Mouse (Mus musculus) heart, embryonic 11.5 days (tissue): ENCODE measurements around the gene Mgll. TPM values are rescaled to one million over a fixed set of nuclear protein-coding genes. Genes with fewer than 3 reads are reported as not detected.
A peak's percentile ranks its signal among the peaks of the same experiment; 100 is the strongest.

Experiments
- ATAC-seq: fragments of 200-750 bp; cut with Nextera tagmentation; replicated peaks from 2 replicates; pipeline ENCODE4 v1.8.0; 2017; ENCODE audit warnings: moderate library complexity; ENCODE audit not compliant: insufficient number of reproducible peaks, low FRiP score, low TSS enrichment
- H3K27ac ChIP-seq: fragments of 300-500 bp; sonication (generic); 2 replicates; pipeline ENCODE4 v1.5.1; 2014; ENCODE audit warnings: mild to moderate bottlenecking, low read depth, low read length
- H3K27me3 ChIP-seq: fragments of 300-500 bp; sonication (generic); 2 replicates; pipeline ENCODE4 v1.6.1; 2014; ENCODE audit warnings: mild to moderate bottlenecking, low read length, mixed read lengths; ENCODE audit not compliant: control insufficient read depth, insufficient read depth
- H3K36me3 ChIP-seq: fragments of 300-500 bp; sonication (generic); 2 replicates; pipeline ENCODE4 v1.6.1; 2014; ENCODE audit warnings: mild to moderate bottlenecking, low read length, moderate library complexity, mixed read lengths; ENCODE audit not compliant: control insufficient read depth, insufficient read depth
- H3K4me1 ChIP-seq: fragments of 300-500 bp; sonication (generic); 2 replicates; pipeline ENCODE4 v1.6.1; 2014; ENCODE audit warnings: low read length; ENCODE audit not compliant: control insufficient read depth, insufficient read depth
- H3K4me2 ChIP-seq: fragments of 300-500 bp; sonication (generic); 2 replicates; pipeline ENCODE4 v1.6.1; 2014; ENCODE audit warnings: mild to moderate bottlenecking, moderate library complexity
- H3K4me3 ChIP-seq: fragments of 300-500 bp; sonication (generic); 2 replicates; pipeline ENCODE4 v1.5.1; 2014; ENCODE audit warnings: low read depth, low read length
- H3K9ac ChIP-seq: fragments of 300-500 bp; sonication (generic); 2 replicates; pipeline ENCODE4 v1.6.1; 2014; ENCODE audit warnings: mild to moderate bottlenecking, low read depth, low read length, moderate library complexity
- H3K9me3 ChIP-seq: fragments of 300-500 bp; sonication (generic); replicated peaks from 2 replicates; pipeline ENCODE4 v1.6.1; 2016; ENCODE audit warnings: low read length; ENCODE audit not compliant: control insufficient read depth
- WGBS: fragments of 180-500 bp; shearing (Covaris S2); extraction: QIAGEN DNeasy Blood & Tissue Kit; methylation state at CpG from one replicate; pipeline ENCODE4 v1.1.7; 2014; ENCODE audit not compliant: insufficient replicate concordance; 5-methylcytosine and 5-hydroxymethylcytosine counted together
- polyA plus RNA-seq: library from polyadenylated mRNA; unstranded; fragments of >200 nt; fragmentation: Nextera tagmentation; extraction: Ambion mirVana; gene quantifications from 2 replicates; pipeline ENCODE4 v1.2.1, GENCODE M21; 2014

Gene Mgll
- polyA plus RNA-seq, 1 experiment from 2014 or later, result 8.6 TPM

DNA sequence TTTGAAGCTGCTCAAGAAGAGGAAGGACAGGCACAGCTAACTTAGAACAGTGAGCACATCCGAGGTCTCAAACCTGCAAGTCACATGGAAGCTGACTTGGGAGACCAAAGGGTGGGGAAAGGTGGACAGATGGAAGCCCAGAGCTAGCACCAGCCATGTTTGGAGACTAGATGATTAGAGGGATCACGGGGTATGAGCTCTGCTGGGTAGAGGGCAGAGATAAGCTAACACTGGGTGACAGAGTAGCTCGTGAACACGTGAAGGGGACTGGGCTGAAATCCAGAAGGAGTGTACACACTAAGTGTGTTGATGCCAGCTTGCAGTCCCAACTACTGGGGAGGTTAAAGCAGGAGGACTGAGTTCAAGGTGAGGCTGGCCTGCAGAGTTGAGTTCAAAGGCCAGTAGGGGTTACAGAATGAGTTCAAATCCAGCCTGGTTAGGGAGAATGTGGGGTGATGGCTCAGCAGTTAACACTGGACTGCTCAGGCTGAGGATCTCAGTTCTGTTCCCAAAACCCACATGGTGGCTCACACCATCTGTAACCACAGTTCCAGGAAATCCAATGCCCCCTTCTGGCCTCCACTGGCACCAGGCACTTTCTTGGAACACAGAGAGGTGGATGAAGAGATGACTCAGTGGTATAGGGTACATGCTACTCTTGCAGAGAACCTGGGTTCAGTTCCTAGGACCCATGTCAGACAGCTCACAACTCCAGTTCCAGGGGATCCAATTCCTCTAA is 79.9 kb downstream of the Mgll start:
- 57% methylated on average over 4 of the region's 4 CpGs for WGBS
- H3K9me3 ChIP-seq, result no peaks in the 10 kb centered on the region
- no peak for ATAC-seq
- peaks cover 12% of the 10 kb centered on the region for H3K4me1 ChIP-seq
- no peaks in the 10 kb centered on the region for H3K27me3 ChIP-seq
- no peak overlapping the region for H3K9ac ChIP-seq
- no peak overlapping the region for H3K27ac ChIP-seq
- no peak overlapping the region for H3K4me3 ChIP-seq
- no peak overlapping the region for H3K4me2 ChIP-seq
- H3K36me3 ChIP-seq, result no peaks in the 10 kb centered on the region

DNA sequence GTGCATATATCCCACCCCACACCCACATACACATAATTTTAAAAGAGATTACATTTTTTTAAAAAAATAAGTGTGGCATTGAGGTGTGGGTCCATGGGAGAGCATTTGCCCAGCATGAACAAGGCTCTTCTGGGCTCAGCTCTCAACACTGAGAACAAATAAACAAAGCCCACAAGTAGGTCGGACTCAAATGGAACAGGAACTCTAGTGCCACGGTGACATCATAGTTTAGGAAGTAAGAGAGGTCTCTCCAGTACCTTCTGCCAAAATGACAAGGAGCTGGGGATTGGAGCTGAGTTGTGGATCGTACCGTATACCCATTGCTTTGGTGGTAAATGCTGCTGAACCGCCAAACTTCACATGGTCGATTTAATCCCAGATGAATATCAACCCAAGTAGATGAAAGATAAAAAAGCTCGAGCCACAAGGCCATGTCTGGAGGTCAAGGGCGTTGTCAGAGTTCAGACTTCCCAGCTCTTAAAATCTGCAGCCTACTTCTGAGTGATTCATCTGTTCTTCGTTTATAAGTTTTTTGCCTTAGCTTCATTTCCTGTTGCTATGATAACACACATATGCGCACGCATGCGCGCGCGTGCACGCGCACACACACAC is 80.9 kb downstream of the Mgll start:
- Histone ChIP-seq H3K9ac (no peak overlapping the region), H3K9me3 (no peaks in the 10 kb centered on the region), H3K36me3 (no peaks in the 10 kb centered on the region), H3K4me2 (no peak overlapping the region), H3K27ac (no peak overlapping the region), H3K4me1 (peaks cover 15% of the 10 kb centered on the region), H3K27me3 (no peaks in the 10 kb centered on the region), H3K4me3 (no peak overlapping the region)
- WGBS, result 83% methylated on average over 17 of the region's 17 CpGs
- ATAC-seq, result no peak

DNA sequence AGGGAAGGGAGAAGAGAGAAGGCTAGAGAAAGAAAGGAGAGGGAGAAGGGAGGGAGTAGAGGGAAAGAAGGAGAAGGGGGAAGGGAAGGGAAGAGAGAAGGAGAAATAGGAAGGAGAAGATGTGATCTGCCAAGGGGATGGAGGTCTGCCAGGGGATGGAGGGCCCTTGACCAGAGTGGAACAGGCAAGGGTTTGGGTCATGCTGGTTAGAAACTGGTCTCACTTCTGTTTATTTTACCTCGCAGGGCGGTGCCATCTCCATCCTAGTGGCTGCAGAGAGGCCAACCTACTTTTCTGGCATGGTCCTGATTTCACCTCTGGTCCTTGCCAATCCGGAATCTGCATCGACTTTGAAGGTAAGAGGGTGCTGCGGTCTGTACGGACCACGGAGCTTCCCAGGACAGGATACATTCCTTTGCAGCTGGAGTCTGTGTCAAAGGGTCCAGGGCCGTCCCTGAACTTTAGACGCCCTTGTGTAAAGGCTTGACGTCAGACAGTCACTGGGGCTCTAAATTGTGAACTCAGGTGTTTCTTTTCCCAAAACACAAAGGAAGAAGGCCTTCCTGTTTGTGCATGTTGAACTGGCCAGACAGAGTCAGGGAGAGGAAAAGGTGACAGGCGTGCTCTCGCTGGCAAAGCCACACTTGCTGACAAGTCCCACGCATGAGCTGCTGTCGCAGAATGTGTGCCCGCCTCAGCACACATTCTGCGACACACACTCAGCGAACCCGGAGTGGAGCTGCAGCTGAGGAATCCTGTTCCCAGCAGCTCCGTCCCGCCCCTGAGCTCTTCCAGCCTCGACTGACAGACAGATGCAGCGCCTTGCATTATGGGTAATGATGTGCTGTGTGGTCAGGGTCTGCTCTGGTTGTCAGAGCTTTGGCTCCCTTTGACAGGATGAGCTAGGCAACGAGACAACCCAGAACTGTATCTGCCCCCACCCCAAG is 85.2 kb downstream of the Mgll start:
- Histone ChIP-seq H3K27me3 (no peaks in the 10 kb centered on the region), H3K27ac (0 out of 2 replicates have a peak overlapping the region, but pooled peaks have one; percentile 4), H3K4me1 (peaks cover 3% of the 10 kb centered on the region; the same call in 1 of the 2 replicates), H3K9ac (0 out of 2 replicates have a peak overlapping the region, but pooled peaks have one; percentile 18), H3K4me3 (no peak overlapping the region), H3K36me3 (no peaks in the 10 kb centered on the region), H3K4me2 (no peak overlapping the region), H3K9me3 (no peaks in the 10 kb centered on the region)
- WGBS, result 52% methylated on average over 23 of the region's 23 CpGs
- ATAC-seq, result no peak

DNA sequence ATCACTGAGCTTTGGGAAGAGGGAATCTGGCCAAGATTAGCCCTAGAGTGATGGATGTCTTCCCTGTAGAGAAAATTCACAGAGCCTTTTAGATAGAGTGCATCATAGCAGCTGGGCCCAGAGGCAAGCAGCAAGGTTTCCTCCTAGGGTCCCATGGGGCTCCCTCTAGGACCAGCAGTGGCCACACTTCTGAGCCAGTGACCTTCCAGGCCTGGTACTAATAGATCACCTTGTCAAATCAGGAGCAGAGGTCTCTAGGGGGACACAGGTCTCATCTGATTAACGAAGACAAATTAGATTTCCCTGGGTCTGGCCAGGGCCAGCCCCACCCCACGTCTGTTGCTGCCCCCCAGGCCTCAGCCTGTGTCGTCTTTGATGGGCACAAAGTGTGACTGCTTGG is 86.1 kb downstream of the Mgll start:
- WGBS, result 70% methylated on average over 3 of the region's 3 CpGs
- Histone ChIP-seq H3K4me3 (no peak overlapping the region), H3K4me1 (peaks cover 3% of the 10 kb centered on the region; the same call in 1 of the 2 replicates), H3K27me3 (no peaks in the 10 kb centered on the region), H3K27ac (no peak overlapping the region), H3K9ac (no peak overlapping the region), H3K9me3 (no peaks in the 10 kb centered on the region), H3K4me2 (no peak overlapping the region), H3K36me3 (no peaks in the 10 kb centered on the region)
- no peak for ATAC-seq

DNA sequence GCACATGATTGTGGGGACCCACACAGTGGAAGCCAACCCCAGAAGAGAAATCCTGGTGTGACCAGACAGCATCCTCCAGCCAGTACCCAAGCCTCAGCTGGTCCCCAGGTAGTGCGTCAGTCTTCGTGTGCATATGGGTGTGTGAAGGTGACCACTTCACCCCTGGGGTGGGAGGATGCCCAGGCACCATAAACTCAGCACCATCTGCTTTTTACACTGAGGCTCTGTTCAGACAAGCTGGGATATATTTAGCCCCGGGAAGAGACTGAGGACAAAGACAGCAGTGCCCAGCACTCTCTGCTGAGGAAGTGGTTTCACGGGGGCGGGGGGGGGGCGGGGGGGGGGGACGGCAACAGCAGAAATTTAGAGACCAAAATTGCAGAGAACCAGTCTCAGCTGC is 87.2 kb downstream of the Mgll start:
- H3K36me3 ChIP-seq, result no peaks in the 10 kb centered on the region
- no peak overlapping the region for H3K4me2 ChIP-seq
- no peaks in the 10 kb centered on the region for H3K27me3 ChIP-seq
- WGBS, result 28% methylated on average over 7 of the region's 7 CpGs
- H3K27ac ChIP-seq, result no peak overlapping the region
- no peak for ATAC-seq
- H3K4me3 ChIP-seq, result no peak overlapping the region
- H3K9me3 ChIP-seq, result no peaks in the 10 kb centered on the region
- 0 out of 2 replicates have a peak overlapping the region, but pooled peaks have one; percentile 16 for H3K9ac ChIP-seq
- H3K4me1 ChIP-seq, result peaks cover 3% of the 10 kb centered on the region; the same call in 1 of the 2 replicates

DNA sequence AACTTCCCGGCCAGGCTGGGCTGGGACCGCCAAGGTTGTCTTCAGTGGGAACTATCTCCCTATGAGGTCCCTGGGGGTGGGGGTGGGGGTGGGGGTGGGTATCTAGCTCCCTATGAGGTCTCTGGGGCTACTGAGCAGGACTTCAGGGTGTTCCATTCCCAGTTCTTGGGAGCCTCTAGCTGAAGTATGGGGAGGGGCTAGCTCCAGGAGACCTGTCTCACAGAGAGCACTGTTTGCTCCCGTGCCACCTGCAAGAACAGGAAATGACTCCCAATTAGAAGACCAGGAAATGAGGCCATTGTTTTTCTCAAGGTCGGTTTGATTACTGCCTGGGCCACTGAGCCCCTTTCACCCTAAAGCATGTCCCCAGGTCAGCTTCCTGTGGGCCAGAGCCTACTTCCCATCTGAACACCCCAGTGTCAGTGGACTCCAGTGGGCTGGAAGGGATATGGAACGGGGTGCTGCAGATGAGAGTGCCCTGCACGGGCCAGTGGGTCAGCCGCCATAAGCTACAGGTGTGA is 87.7 kb downstream of the Mgll start:
- no peak for ATAC-seq
- H3K9me3 ChIP-seq, result no peaks in the 10 kb centered on the region
- whole genome bisulfite sequencing, result 52% methylated on average over 7 of the region's 7 CpGs
- H3K4me1 ChIP-seq, result peaks cover 3% of the 10 kb centered on the region; the same call in 1 of the 2 replicates
- H3K4me3 ChIP-seq, result no peak overlapping the region
- no peaks in the 10 kb centered on the region for H3K27me3 ChIP-seq
- no peak overlapping the region for H3K27ac ChIP-seq
- no peaks in the 10 kb centered on the region for H3K36me3 ChIP-seq
- no peak overlapping the region for H3K9ac ChIP-seq
- H3K4me2 ChIP-seq, result no peak overlapping the region

DNA sequence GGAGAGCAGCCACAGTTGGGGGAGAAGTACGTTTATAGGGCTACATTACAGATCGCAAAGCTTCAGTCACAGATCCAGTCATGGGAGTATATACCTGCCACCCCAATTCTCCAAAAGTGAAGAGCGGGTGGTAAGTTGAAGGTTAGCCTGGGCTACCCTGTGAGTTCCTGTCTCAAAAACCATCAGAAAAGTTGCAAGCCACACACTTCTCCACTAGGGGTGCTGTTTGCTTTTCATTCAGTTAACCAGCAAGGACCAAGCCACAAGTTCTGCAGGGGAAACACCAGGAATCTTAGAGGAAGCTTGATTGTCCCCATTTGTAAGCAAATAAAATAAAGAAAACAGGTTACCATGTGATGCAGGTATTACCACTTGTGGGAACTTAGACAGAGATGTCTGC is 88.7 kb downstream of the Mgll start:
- no peak overlapping the region for H3K9ac ChIP-seq
- H3K27me3 ChIP-seq, result no peaks in the 10 kb centered on the region
- WGBS, result 70% methylated on average over 3 of the region's 3 CpGs
- no peaks in the 10 kb centered on the region for H3K9me3 ChIP-seq
- peaks cover 3% of the 10 kb centered on the region; the same call in 1 of the 2 replicates for H3K4me1 ChIP-seq
- H3K36me3 ChIP-seq, result no peaks in the 10 kb centered on the region
- no peak overlapping the region for H3K4me3 ChIP-seq
- H3K27ac ChIP-seq, result no peak overlapping the region
- no peak overlapping the region for H3K4me2 ChIP-seq
- ATAC-seq, result no peak

DNA sequence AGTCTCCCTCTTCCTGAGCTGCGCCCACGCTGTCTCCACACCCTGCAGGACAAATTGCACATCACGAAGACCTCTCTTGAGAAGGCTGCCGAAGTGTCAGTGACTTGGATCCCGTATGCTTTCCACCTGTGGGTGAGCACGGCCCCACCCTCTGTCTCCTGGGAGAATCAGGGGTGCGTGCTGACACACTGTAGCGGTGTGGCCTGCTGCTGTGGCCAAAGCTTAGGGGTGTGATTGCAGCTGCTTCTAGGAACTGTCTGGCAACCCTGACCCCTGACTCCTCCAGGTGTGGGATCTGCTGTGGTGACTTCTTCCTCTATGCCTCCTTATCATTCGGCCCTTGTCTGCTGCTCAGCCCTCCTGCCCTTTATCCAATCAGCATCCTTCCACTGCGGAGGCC is 89.6 kb downstream of the Mgll start:
- Histone ChIP-seq H3K4me3 (no peak overlapping the region), H3K4me2 (no peak overlapping the region), H3K9ac (no peak overlapping the region), H3K27ac (no peak overlapping the region), H3K9me3 (no peaks in the 10 kb centered on the region), H3K36me3 (no peaks in the 10 kb centered on the region), H3K4me1 (peaks cover 3% of the 10 kb centered on the region; the same call in 1 of the 2 replicates), H3K27me3 (no peaks in the 10 kb centered on the region)
- ATAC-seq, result no peak
- 72% methylated on average over 10 of the region's 10 CpGs for WGBS
